Mouse (Mus musculus) left cerebral cortex, adult 9 months (tissue): ENCODE measurements around the gene Tec.

Experiments used
- DNase-seq, 2 experiments: peaks; one replicate each; pipeline ENCODE4 v3.0.0; 2022; ENCODE audit warnings: low spot score in 2 of 2

The Tec gene

GRCm38 (mm10) chr5:72736868-72737267 is 131.4 kb downstream of the Tec start:
- DNase-seq = no peak

GRCm38 (mm10) chr5:72736437-72736836 is 131.8 kb downstream of the Tec start:
- DNase-seq = no peak

- DNase-seq = no peak
Observed at GRCm38 (mm10) chr5:72735763-72736162, 132.5 kb downstream of the Tec start.

GRCm38 (mm10) chr5:72732885-72733284 is 135.4 kb downstream of the Tec start:
- no peak for DNase-seq

- DNase-seq = no peak
Observed at GRCm38 (mm10) chr5:72725404-72725803, 142.9 kb downstream of the Tec start.

GRCm38 (mm10) chr5:72723429-72723828 is 144.9 kb downstream of the Tec start:
- DNase-seq = no peak

GRCm38 (mm10) chr5:72720587-72720986 is 147.7 kb downstream of the Tec start:
- DNase-seq = no peak

GRCm38 (mm10) chr5:72710572-72711278 is 157.6 kb downstream of the Tec start:
- peak in 1 of 2 experiments; percentile 67 for DNase-seq

- no peak for DNase-seq
Observed at GRCm38 (mm10) chr5:72709976-72710375, 158.3 kb downstream of the Tec start.

GRCm38 (mm10) chr5:72709451-72709850 is 158.8 kb downstream of the Tec start:
- no peak for DNase-seq

- DNase-seq = no peak
Observed at GRCm38 (mm10) chr5:72706722-72707121, 161.6 kb downstream of the Tec start.

- DNase-seq = no peak
Observed at GRCm38 (mm10) chr5:72706095-72706494, 162.2 kb downstream of the Tec start.
